Comparison of ENCODE assay signal across 13 mouse cellular contexts in the genomic region with DNA sequence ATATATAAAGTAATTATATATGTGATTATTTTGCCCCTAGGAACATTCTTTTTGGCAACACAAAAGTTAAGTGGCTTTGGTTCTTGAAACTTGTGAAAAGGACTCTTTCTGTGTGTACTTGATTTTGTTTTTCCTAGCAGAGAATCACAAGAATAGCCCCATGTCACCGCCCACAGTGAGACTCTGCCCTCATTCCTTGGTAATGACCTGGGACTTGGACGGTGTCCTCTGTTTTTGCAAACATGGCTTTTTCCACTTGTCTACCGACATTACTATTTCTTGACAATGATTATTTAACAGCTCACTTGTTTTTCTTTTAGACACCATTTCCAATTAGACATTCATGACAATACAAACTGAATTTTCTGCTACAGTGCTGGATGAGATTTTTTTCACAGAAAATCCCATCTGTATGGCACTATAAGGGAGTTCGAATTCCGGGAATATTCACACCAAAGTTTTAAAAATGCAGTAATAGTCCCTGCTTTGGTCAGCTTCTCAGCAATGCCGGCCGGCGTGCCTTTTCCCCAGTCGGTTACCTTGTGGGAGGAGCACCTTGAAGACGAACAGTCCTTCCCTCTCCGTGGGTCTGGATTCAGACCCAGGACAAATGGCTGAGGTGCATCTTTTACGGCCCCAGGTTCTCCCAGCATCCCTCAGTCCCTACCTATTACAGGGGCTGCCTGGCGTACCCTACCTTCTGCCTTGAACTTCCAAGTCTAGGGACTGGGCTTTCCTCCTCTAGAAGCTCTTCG. TPM values are rescaled to one million over a fixed set of nuclear protein-coding genes. Genes with fewer than 3 reads are reported as not detected.
A peak's percentile ranks its signal among the peaks of the same experiment; 100 is the strongest.
DNase-seq lines count a peak whose midpoint lies in the region; ATAC-seq and TF ChIP-seq lines count a peak whose summit lies in the region.
"Had no signal": no experiment of that assay in that cellular context is flagged by ENCODE, and none has a peak within 500 bp of the region (broad histone marks: within the 10 kb centered on the region; RNA-seq: fewer than 3 reads in every experiment).

No protein-coding gene starts in this region.

- 76% methylated on average over 14 of the region's 14 CpGs for WGBS in heart, embryonic 12.5 days
- WGBS in intestine, embryonic 16.5 days, result 71% methylated on average over 14 of the region's 14 CpGs

- no peak overlapping the region for H3K27ac ChIP-seq in heart, embryonic 12.5 days (ENCODE audit: poor library complexity, severe bottlenecking)
- H3K27ac ChIP-seq in intestine, embryonic 16.5 days (ENCODE audit: low read length), result no peak overlapping the region
- H3K27ac ChIP-seq: liver, embryonic 15.5 days had no signal

- no peak overlapping the region for H3K4me3 ChIP-seq in heart, embryonic 12.5 days
- H3K4me3 ChIP-seq in E14TG2a.4 (replicated peaks; ENCODE audit: low read length), result peak overlapping the region; percentile 26; the same call in 1 of the 2 replicates
- H3K4me3 ChIP-seq in intestine, embryonic 16.5 days (ENCODE audit: low read length), result no peak overlapping the region
- H3K4me3 ChIP-seq: erythroblast, embryonic 14.5 days; liver, embryonic 15.5 days had no signal

- H3K27me3 ChIP-seq in heart, embryonic 12.5 days (replicated peaks), result no peaks in the 10 kb centered on the region
- H3K27me3 ChIP-seq in E14TG2a.4 (ENCODE audit: insufficient read depth, low read length), result 0 out of 2 replicates have a peak, but pooled peaks cover 4% of the 10 kb centered on the region
- H3K27me3 ChIP-seq in intestine, embryonic 16.5 days (replicated peaks; ENCODE audit: control insufficient read depth, insufficient read depth, low read length), result no peaks in the 10 kb centered on the region
- H3K27me3 ChIP-seq: liver, embryonic 15.5 days had no signal

- no peaks in the 10 kb centered on the region for H3K9me3 ChIP-seq in heart, embryonic 12.5 days (replicated peaks)
- H3K9me3 ChIP-seq in E14TG2a.4 (ENCODE audit: low read length), result no peaks in the 10 kb centered on the region
- H3K9me3 ChIP-seq in intestine, embryonic 16.5 days (ENCODE audit: control insufficient read depth, low read length), result 0 out of 2 replicates have a peak, but pooled peaks cover 2% of the 10 kb centered on the region
- H3K9me3 ChIP-seq: liver, embryonic 15.5 days had no signal

- intact Hi-C loops in heart, postnatal 14 days (cut with DNase I), result loop anchor here (5.0 kb wide), 1 partner anchor 72 kb away; no protein-coding TSS in a partner anchor

- H3K36me3 ChIP-seq in heart, embryonic 12.5 days, result no peaks in the 10 kb centered on the region
- no peaks in the 10 kb centered on the region for H3K36me3 ChIP-seq in E14TG2a.4 (ENCODE audit: insufficient read depth, low read length)
- no peaks in the 10 kb centered on the region for H3K36me3 ChIP-seq in intestine, embryonic 16.5 days (ENCODE audit: control insufficient read depth, insufficient read depth, low read length)
- H3K36me3 ChIP-seq: liver, embryonic 15.5 days had no signal

- H3K9ac ChIP-seq in heart, embryonic 12.5 days, result no peak overlapping the region
- no peak overlapping the region for H3K9ac ChIP-seq in intestine, embryonic 16.5 days (ENCODE audit: low read depth, low read length)
- H3K9ac ChIP-seq: liver, embryonic 15.5 days had no signal

- no peak for TF ChIP-seq CTCF in E14TG2a.4 (conservative IDR thresholded peaks at IDR 0.05; ENCODE audit: low read length)

- no peaks in the 10 kb centered on the region for H3K4me1 ChIP-seq in heart, embryonic 12.5 days (replicated peaks)
- H3K4me1 ChIP-seq in E14TG2a.4 (replicated peaks; ENCODE audit: low read depth, low read length), result peaks cover 69% of the 10 kb centered on the region
- no peaks in the 10 kb centered on the region for H3K4me1 ChIP-seq in intestine, embryonic 16.5 days (ENCODE audit: control insufficient read depth, insufficient read depth, low read length)
- H3K4me1 ChIP-seq: liver, embryonic 15.5 days had no signal

- ATAC-seq in heart, embryonic 12.5 days (ENCODE audit: insufficient number of reproducible peaks, low FRiP score), result no peak
- ATAC-seq in intestine, embryonic 16.5 days, result no peak

- peak; percentile 94 for DNase-seq in heart, adult 11 months
- peak; percentile 19 to 50 for DNase-seq in heart, postnatal 14 days
- peak; percentile 41 to 54 for DNase-seq in lung, adult 18-20 months
- DNase-seq in frontal cortex, postnatal 36 days (ENCODE audit: low spot score in 2 of 2), result no peak
- DNase-seq in left cerebral cortex, adult 9 months (ENCODE audit: low spot score in 2 of 2), result no peak
- DNase-seq: adrenal gland, adult 8-10 months; thymus, adult 2 months had no signal

- H3K4me2 ChIP-seq in heart, embryonic 12.5 days, result no peak overlapping the region
- no peak overlapping the region for H3K4me2 ChIP-seq in intestine, embryonic 16.5 days (ENCODE audit: low read depth, low read length)
- H3K4me2 ChIP-seq: liver, embryonic 15.5 days; midbrain, embryonic 11.5 days had no signal

RNA-seq across cellular contexts. Expression of a gene that starts 22.4 kb away (rescaled TPM):
- 0.24 and 0.42 TPM in 2 replicates for polyA plus RNA-seq in heart, embryonic 12.5 days (2016; fragmentation: Nextera tagmentation; extraction: Ambion mirVana)
- total RNA-seq in heart, postnatal 14 days (2021), result 10 to 100 TPM; 24.3 to 25.1 TPM
- 0.40 and 0.89 TPM in 2 replicates for polyA plus RNA-seq in intestine, embryonic 16.5 days (2015; fragmentation: Nextera tagmentation; extraction: Ambion mirVana)
- polyA plus RNA-seq: erythroblast, embryonic 14.5 days had no signal

RNA-seq across cellular contexts. Expression of a gene that starts 55.6 kb away (rescaled TPM):
- 0.85 and 0.89 TPM in 2 replicates for polyA plus RNA-seq in heart, embryonic 12.5 days (2016; fragmentation: Nextera tagmentation; extraction: Ambion mirVana)
- total RNA-seq in heart, postnatal 14 days (2021), result 10 to 100 TPM; 48.8 to 50.6 TPM
- 0.67 and 0.87 TPM in 2 replicates for polyA plus RNA-seq in intestine, embryonic 16.5 days (2015; fragmentation: Nextera tagmentation; extraction: Ambion mirVana)

Comparison
In these comparisons a context has a peak if more than half of its experiments do, and no peak if none do; other contexts are left out.
1. DNase-seq: peak in heart, adult 11 months (single experiment), heart, postnatal 14 days (2 of 2) and lung, adult 18-20 months (2 of 2); none in frontal cortex, postnatal 36 days (0 of 2) and left cerebral cortex, adult 9 months (0 of 2).